Mouse (Mus musculus): ENCODE data around the gene Mecom.

The Mecom gene

DNA sequence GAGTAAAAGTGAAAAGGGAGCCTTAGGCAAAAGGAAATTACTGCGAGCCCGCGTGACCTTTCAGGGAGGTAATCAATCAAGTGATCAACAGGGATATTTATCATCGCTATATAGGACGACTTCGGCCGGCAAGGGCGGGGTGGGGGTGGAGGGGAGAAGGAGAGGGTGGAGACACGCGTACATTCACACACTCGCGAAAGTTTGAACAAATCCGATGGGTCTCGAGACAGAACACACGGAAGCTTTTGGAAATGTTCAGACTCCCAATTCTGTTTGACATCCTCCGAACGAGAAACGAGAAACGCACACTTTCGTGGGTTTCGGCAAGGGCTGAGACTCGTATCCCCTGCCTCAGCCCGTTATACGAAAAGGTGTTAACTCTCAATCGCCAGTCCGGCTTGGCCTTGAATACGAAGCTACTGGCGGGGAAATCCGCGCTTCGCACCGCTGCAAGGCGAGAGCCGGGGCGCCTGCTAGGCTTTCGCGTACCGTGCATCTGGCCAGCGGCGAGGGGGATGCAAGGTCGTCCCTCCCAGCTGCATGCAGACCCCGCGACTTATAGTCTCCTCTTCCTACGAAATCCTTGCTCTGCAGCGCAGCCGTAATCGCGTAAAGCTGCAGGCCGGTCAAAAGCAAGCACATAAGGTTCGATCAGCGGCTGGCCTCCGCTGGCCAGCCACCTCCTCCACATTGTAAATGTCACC is 33.6 kb downstream of the Mecom start:
- no peak for DNase-seq (ENCODE audit: low read depth, low spot score)

GRCm38 (mm10) chr3:30513314-30513997 is 34.4 kb downstream of the Mecom start:
- DNase-seq (ENCODE audit: low read depth, low spot score): no peak

GRCm38 (mm10) chr3:30512459-30513030 is 35.3 kb downstream of the Mecom start:
- DNase-seq (ENCODE audit: low read depth, low spot score): no peak

GRCm38 (mm10) chr3:30511796-30512195 is 36.0 kb downstream of the Mecom start:
- DNase-seq (ENCODE audit: low read depth, low spot score): no peak

DNA sequence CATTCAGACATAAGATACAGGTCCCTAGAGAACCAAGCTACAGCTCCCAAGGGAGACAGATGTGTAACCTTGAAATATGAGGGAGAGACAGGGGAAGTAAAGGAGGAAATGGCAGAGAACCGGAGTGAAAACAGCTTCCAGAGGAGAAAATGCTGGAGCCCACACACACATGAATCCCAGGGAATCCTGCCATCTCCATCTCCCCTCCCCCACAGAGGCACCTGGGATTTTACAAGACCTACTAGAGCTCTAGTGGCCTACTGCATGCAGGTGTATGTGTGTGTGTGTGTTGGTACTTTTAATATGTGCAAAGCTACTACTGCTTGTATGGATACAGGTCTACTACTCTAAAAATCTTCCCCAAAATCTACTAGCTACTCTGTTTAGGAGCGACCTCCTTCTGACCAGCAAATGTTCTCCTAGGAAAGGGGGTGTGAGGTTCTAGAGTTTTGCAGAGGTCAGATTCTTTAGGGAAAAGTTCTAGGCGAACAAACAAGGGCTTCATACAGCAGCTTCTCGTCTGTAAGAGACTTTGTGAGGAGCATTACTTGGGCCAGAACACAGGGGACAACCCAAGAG is 36.7 kb downstream of the Mecom start:
- DNase-seq (ENCODE audit: low read depth, low spot score): no peak

DNA sequence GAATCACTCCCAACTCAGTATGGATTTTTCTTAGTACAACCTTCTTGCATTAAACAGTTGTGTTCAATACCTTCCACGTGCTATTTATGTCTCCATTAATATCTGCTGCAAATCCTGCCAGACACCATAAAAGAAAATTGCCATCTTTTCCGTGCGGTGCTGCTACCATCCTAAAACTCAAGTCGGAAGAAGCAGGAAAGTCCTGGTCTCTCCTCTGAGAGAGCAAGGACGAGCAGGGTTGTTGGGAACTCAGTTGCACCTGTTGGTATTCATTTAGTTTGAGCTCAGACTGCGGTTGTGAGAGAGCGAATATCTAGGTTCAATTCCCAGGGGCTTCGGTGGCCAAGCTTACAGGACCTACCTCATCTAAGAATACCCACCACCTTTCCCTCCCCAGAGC is 37.2 kb downstream of the Mecom start:
- DNase-seq (ENCODE audit: low read depth, low spot score): no peak

DNA sequence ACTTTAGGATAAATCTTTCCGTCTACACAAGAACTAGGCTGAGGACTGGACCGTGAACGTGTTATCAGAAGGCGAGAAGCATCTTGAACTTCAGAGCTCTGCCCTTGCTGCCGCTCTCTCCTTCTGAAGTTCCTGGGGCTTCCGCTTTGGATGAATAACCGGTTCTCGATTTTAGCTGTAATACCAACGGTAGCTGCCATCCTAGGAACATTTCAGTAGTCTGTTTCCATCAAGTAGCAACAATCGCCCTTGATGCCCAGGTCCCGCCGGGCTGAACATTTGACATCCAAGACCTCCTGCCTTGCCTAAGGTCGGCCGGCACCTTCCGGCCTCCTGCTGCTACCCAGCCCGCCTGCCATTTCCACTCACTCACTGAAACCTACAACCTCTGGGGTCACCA is 37.7 kb downstream of the Mecom start:
- no peak for DNase-seq (ENCODE audit: low read depth, low spot score)

- no peak for DNase-seq (ENCODE audit: low read depth, low spot score)
These were observed 38.6 kb downstream of the Mecom start for GRCm38 (mm10) chr3:30508930-30509910.

GRCm38 (mm10) chr3:30508296-30508929 is 39.4 kb downstream of the Mecom start:
- no peak for DNase-seq (ENCODE audit: low read depth, low spot score)

GRCm38 (mm10) chr3:30507576-30508295 is 40.1 kb downstream of the Mecom start:
- DNase-seq (ENCODE audit: low read depth, low spot score): no peak

GRCm38 (mm10) chr3:30507028-30507575 is 40.7 kb downstream of the Mecom start:
- no peak for DNase-seq (ENCODE audit: low read depth, low spot score)

DNA sequence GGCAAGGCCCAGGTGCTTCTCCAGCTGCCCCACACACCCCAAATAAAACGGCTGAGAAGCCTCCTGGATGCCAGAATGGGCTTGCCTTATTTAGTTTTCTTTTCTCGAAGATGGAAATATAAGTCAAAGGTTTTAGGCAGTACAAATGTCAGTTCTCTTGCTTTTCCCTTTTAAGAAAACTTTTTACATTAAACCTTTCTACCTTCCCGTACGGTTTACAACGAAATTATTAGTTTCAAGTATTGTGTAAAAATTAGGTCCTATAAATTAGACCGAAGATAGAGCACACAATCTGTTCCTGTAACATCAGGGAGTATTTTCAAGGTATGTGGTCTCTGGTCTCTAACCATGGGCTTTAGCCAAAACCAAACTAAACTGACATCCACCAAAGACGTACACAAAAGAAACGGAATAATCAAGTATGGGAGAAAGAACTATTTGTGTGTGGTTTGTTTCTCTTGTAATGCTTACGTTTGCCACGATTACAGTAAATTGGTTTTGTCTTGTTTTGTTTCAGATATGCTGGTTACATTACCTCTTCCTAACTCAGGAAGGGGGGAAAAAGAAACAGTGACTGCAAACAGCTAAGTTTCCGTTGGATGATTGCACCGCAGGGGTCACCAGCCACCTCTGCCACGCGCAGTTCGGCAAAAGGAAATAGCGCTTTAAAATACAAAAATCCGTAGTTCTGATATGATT is 41.3 kb downstream of the Mecom start:
- no peak for DNase-seq (ENCODE audit: low read depth, low spot score)

GRCm38 (mm10) chr3:30505741-30506251 is 42.0 kb downstream of the Mecom start:
- DNase-seq (ENCODE audit: low read depth, low spot score): no peak

DNA sequence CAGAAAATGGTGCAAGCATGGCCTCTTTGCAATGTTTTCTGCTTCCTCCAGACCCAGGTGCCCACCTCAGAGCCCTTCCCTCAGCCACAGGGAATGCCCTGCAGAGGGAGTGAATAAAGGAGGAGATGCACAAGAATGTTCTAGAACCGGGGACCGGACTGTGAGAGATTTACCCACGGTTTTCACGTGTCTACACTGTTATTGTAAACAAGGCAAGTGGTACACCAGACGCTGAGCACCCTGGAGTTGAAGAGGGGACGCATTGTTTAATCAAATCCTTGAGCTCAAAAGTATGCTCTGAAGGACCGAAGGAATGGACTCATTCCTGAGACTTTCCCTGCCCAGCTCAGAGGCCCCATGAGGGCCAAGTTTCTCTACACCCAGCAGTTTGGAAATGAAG is 43.2 kb downstream of the Mecom start:
- no peak for DNase-seq (ENCODE audit: low read depth, low spot score)

GRCm38 (mm10) chr3:30503821-30504220 is 44.0 kb downstream of the Mecom start:
- DNase-seq (ENCODE audit: low read depth, low spot score): no peak

DNA sequence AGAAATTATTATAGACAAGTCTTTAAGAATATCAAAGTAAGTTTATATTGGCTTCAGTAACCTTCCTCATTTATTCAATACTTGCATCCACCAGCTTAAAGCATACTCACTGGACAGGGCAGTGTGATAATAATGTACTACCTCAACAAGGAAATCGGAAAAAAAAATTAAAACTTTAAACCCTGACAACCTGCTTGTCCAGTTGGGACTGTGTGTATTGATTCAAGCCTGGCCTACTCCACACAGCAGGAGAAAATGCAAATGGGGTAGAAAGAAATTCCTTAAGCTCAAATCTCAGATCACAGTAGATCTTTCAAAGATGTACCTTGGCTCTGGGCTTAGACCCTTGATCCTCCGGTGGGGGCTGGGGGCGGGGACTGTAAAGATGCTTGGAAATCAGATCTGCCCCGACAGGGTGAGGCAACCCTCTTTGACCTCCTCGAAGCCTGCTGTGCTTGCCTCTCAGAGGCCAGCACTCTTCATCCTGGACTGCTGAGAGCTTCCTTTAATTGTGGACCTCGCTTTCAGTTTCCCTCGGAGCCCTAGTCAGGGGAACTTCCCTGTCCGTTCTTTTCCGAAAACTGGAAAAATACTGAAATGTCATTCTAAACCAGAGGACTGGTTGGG is 49.5 kb downstream of the Mecom start:
- DNase-seq (ENCODE audit: low read depth, low spot score): no peak

DNA sequence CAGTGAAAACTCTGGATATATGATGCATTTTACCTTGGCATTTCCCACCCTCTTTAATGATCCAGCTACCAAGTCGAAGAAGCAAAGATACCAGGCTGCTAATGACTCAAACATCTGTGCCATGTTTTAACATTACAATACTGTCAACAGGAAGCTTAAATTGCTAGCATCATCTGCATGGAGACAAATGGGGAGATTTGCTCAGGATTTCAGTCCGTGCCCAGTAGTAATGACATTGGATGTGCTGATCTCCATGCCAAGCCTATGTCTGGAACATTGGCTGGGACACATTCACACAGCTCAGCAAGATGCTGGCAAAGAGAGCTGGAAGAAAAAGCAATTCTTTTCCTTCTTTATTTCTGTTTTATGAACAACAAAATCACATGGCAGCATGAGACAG is 53.4 kb downstream of the Mecom start:
- DNase-seq (ENCODE audit: low read depth, low spot score): no peak

DNA sequence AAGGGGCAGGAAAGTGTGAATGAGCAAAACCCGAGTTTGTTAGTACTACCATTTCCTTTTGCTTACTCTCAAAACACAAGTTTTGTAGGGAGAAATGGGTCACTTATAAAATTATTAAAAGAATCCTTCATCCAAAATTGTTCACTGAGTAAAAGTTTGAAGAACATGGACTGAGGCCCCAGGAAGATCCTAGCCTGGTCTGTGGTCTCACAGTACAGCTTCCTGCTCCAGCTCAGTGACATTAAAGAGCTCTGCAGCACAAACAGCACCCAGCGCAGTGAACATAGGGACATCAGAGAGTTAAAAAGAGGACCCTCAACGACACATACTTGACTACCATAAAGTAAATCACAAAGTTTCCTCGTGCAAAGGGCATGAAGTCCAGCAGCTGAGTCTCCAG is 59.0 kb downstream of the Mecom start:
- no peak for DNase-seq (ENCODE audit: low read depth, low spot score)

GRCm38 (mm10) chr3:30486422-30486821 is 61.4 kb downstream of the Mecom start:
- DNase-seq (ENCODE audit: low read depth, low spot score): no peak
